Mouse (Mus musculus): ENCODE measurements around the gene Grap.

GRCm38 (mm10) chr11:61642106-61642505 lies 11.0 kb upstream of the Grap start:
- TF ChIP-seq CTCF (IDR thresholded peaks at IDR 0.05; ENCODE audit: low read depth, low read length) (no peak), GATA1 (IDR thresholded peaks at IDR 0.05; ENCODE audit: borderline replicate concordance, low read length) (no peak), TAL1 (conservative IDR thresholded peaks at IDR 0.05; ENCODE audit: low read depth, low read length) (no peak)
